ENCODE assay signal across 22 mouse cellular contexts in genomic region chr12:35390266-35390665, GRCm38 (mm10).
DNase-seq lines count a peak whose midpoint lies in the region; ATAC-seq and TF ChIP-seq lines count a peak whose summit lies in the region.
"Had no signal": no experiment of that assay in that cellular context is flagged by ENCODE, and none has a peak within 500 bp of the region (broad histone marks: within the 10 kb centered on the region; RNA-seq: fewer than 3 reads in every experiment).

No protein-coding gene starts in this region.

- ATAC-seq in stomach, embryonic 14.5 days (ENCODE audit: insufficient number of reproducible peaks, insufficient read depth, low FRiP score, low read depth), result peak; percentile 82
- ATAC-seq in stomach, embryonic 15.5 days (ENCODE audit: insufficient read depth, low FRiP score, low read depth), result peak; percentile 84
- peak; percentile 85 for ATAC-seq in stomach, embryonic 16.5 days (ENCODE audit: insufficient read depth, low FRiP score)
- ATAC-seq in stomach, postnatal 0 days (ENCODE audit: low FRiP score, low TSS enrichment), result peak; percentile 96
- ATAC-seq in hindbrain, embryonic 13.5 days (ENCODE audit: low FRiP score), result no peak
- ATAC-seq: activated CD4-positive, CD25-positive, alpha-beta regulatory T cell, adult 4 months; CD4-positive, CD25-positive, alpha-beta regulatory T cell, adult 4 months; Patski had no signal

- no peak overlapping the region for H3K4me2 ChIP-seq in stomach, embryonic 14.5 days (replicated peaks; ENCODE audit: low read depth, low read length)
- no peak overlapping the region for H3K4me2 ChIP-seq in stomach, embryonic 15.5 days
- H3K4me2 ChIP-seq in stomach, embryonic 16.5 days (ENCODE audit: low read depth, low read length), result no peak overlapping the region
- H3K4me2 ChIP-seq in stomach, postnatal 0 days (replicated peaks; ENCODE audit: low read depth), result no peak overlapping the region
- H3K4me2 ChIP-seq in hindbrain, embryonic 13.5 days, result no peak overlapping the region

- TF ChIP-seq EP300 in stomach, postnatal 0 days (optimal IDR thresholded peaks at IDR 0.05), result no peak

- H3K4me3 ChIP-seq in stomach, embryonic 14.5 days (ENCODE audit: low read depth, low read length), result no peak overlapping the region
- no peak overlapping the region for H3K4me3 ChIP-seq in stomach, embryonic 15.5 days (replicated peaks)
- H3K4me3 ChIP-seq in stomach, embryonic 16.5 days (replicated peaks; ENCODE audit: low read length), result no peak overlapping the region
- no peak overlapping the region for H3K4me3 ChIP-seq in stomach, postnatal 0 days (ENCODE audit: low read depth, low read length)
- H3K4me3 ChIP-seq in embryonic facial prominence, embryonic 10.5 days, result no peak overlapping the region
- H3K4me3 ChIP-seq in hindbrain, embryonic 13.5 days, result no peak overlapping the region

- no peaks in the 10 kb centered on the region for H3K27me3 ChIP-seq in stomach, embryonic 14.5 days (ENCODE audit: control insufficient read depth, insufficient read depth, low read length)
- H3K27me3 ChIP-seq in stomach, embryonic 15.5 days (replicated peaks), result no peaks in the 10 kb centered on the region
- no peaks in the 10 kb centered on the region for H3K27me3 ChIP-seq in stomach, embryonic 16.5 days (ENCODE audit: control insufficient read depth, insufficient read depth, low read length)
- no peaks in the 10 kb centered on the region for H3K27me3 ChIP-seq in stomach, postnatal 0 days (ENCODE audit: control insufficient read depth, insufficient read depth, low read length)
- no peaks in the 10 kb centered on the region for H3K27me3 ChIP-seq in embryonic facial prominence, embryonic 10.5 days (replicated peaks; ENCODE audit: low read depth, poor library complexity, severe bottlenecking)
- H3K27me3 ChIP-seq in hindbrain, embryonic 13.5 days, result no peaks in the 10 kb centered on the region
- H3K27me3 ChIP-seq: CH12.LX, Patski had no signal

- no peak overlapping the region for H3K27ac ChIP-seq in stomach, embryonic 14.5 days (ENCODE audit: low read length)
- H3K27ac ChIP-seq in stomach, embryonic 15.5 days, result no peak overlapping the region
- H3K27ac ChIP-seq in stomach, embryonic 16.5 days (ENCODE audit: low read length), result no peak overlapping the region
- H3K27ac ChIP-seq in stomach, postnatal 0 days (replicated peaks), result no peak overlapping the region
- H3K27ac ChIP-seq in embryonic facial prominence, embryonic 10.5 days (replicated peaks), result no peak overlapping the region
- no peak overlapping the region for H3K27ac ChIP-seq in hindbrain, embryonic 13.5 days

- no peak for DNase-seq in stomach, postnatal 0 days (ENCODE audit: low spot score)
- DNase-seq in embryonic facial prominence, embryonic 10.5 days (ENCODE audit: low spot score), result no peak
- no peak for DNase-seq in adrenal gland, adult 2 months
- DNase-seq in right cerebral cortex, postnatal 25 days, result no peak
- DNase-seq: adrenal gland, adult 8-10 months; adrenal gland, postnatal 10 days; adrenal gland, postnatal 14 days; adrenal gland, postnatal 25 days; adrenal gland, postnatal 36 days; B cell, adult 2 months; cerebellum, adult 11 months; cerebellum, adult 11-12 months; cerebellum, adult 18-20 months had no signal

- H3K9ac ChIP-seq in stomach, embryonic 14.5 days (replicated peaks; ENCODE audit: low read depth, low read length), result no peak overlapping the region
- H3K9ac ChIP-seq in stomach, embryonic 15.5 days, result no peak overlapping the region
- no peak overlapping the region for H3K9ac ChIP-seq in stomach, embryonic 16.5 days (ENCODE audit: low read length)
- H3K9ac ChIP-seq in stomach, postnatal 0 days (ENCODE audit: low read length), result no peak overlapping the region
- no peak overlapping the region for H3K9ac ChIP-seq in hindbrain, embryonic 13.5 days

- TF ChIP-seq CTCF in stomach, postnatal 0 days (IDR thresholded peaks at IDR 0.05; ENCODE audit: low read depth), result no peak

- 65% methylated on average over 1 of the region's 1 CpGs for WGBS in stomach, embryonic 14.5 days
- 68% methylated on average over 1 of the region's 1 CpGs for WGBS in stomach, embryonic 15.5 days
- 55% methylated on average over 1 of the region's 1 CpGs for WGBS in stomach, embryonic 16.5 days
- WGBS in stomach, postnatal 0 days, result 41% methylated on average over 1 of the region's 1 CpGs
- 91% methylated on average over 1 of the region's 1 CpGs for WGBS in embryonic facial prominence, embryonic 10.5 days
- 88% methylated on average over 1 of the region's 1 CpGs for WGBS in hindbrain, embryonic 13.5 days

- no peaks in the 10 kb centered on the region for H3K36me3 ChIP-seq in stomach, embryonic 14.5 days (ENCODE audit: control insufficient read depth, insufficient read depth, low read length)
- no peaks in the 10 kb centered on the region for H3K36me3 ChIP-seq in stomach, embryonic 15.5 days
- H3K36me3 ChIP-seq in stomach, embryonic 16.5 days (ENCODE audit: control insufficient read depth, insufficient read depth, low read length), result no peaks in the 10 kb centered on the region
- H3K36me3 ChIP-seq in stomach, postnatal 0 days (ENCODE audit: control insufficient read depth, insufficient read depth, low read length), result no peaks in the 10 kb centered on the region
- no peaks in the 10 kb centered on the region for H3K36me3 ChIP-seq in embryonic facial prominence, embryonic 10.5 days (replicated peaks)
- H3K36me3 ChIP-seq in hindbrain, embryonic 13.5 days, result no peaks in the 10 kb centered on the region
- H3K36me3 ChIP-seq: G1E had no signal

- no peaks in the 10 kb centered on the region for H3K4me1 ChIP-seq in stomach, embryonic 14.5 days (ENCODE audit: control insufficient read depth, insufficient read depth, low read length)
- no peaks in the 10 kb centered on the region for H3K4me1 ChIP-seq in stomach, embryonic 15.5 days
- no peaks in the 10 kb centered on the region; the same call in 1 of the 2 replicates for H3K4me1 ChIP-seq in stomach, embryonic 16.5 days (ENCODE audit: control insufficient read depth, insufficient read depth, low read length)
- H3K4me1 ChIP-seq in stomach, postnatal 0 days (replicated peaks; ENCODE audit: control insufficient read depth, insufficient read depth), result no peaks in the 10 kb centered on the region
- H3K4me1 ChIP-seq in embryonic facial prominence, embryonic 10.5 days, result no peaks in the 10 kb centered on the region
- no peaks in the 10 kb centered on the region for H3K4me1 ChIP-seq in hindbrain, embryonic 13.5 days (replicated peaks)

- H3K9me3 ChIP-seq in stomach, embryonic 14.5 days (ENCODE audit: control insufficient read depth, low read depth, low read length), result no peaks in the 10 kb centered on the region
- H3K9me3 ChIP-seq in stomach, embryonic 15.5 days, result no peaks in the 10 kb centered on the region
- no peaks in the 10 kb centered on the region for H3K9me3 ChIP-seq in stomach, embryonic 16.5 days (replicated peaks; ENCODE audit: control insufficient read depth, low read length)
- no peaks in the 10 kb centered on the region for H3K9me3 ChIP-seq in stomach, postnatal 0 days (ENCODE audit: control insufficient read depth, low read length)
- no peaks in the 10 kb centered on the region for H3K9me3 ChIP-seq in embryonic facial prominence, embryonic 10.5 days
- no peaks in the 10 kb centered on the region for H3K9me3 ChIP-seq in hindbrain, embryonic 13.5 days
- H3K9me3 ChIP-seq: G1E had no signal
